28 mouse cellular contexts compared by ENCODE assay signal in genomic region chr7:142909622-142910021, GRCm38 (mm10). TPM values are rescaled to one million over a fixed set of nuclear protein-coding genes. Genes with fewer than 3 reads are reported as not detected.
DNase-seq lines count a peak whose midpoint lies in the region; ATAC-seq and TF ChIP-seq lines count a peak whose summit lies in the region.
"Had no signal": no experiment of that assay in that cellular context is flagged by ENCODE, and none has a peak within 500 bp of the region (broad histone marks: within the 10 kb centered on the region; RNA-seq: fewer than 3 reads in every experiment).

No protein-coding gene starts in this region.

- ATAC-seq in midbrain, postnatal 0 days (ENCODE audit: low FRiP score) = no peak
- ATAC-seq in midbrain, embryonic 11.5 days (ENCODE audit: low FRiP score) = no peak
- ATAC-seq in stomach, postnatal 0 days (ENCODE audit: low FRiP score, low TSS enrichment) = no peak
- ATAC-seq: forebrain, postnatal 0 days; midbrain, embryonic 13.5 days had no signal

- H3K9ac ChIP-seq in midbrain, postnatal 0 days (replicated peaks; ENCODE audit: low read length, poor library complexity, severe bottlenecking) = no peak overlapping the region
- no peak overlapping the region for H3K9ac ChIP-seq in midbrain, embryonic 11.5 days (ENCODE audit: low read length)
- no peak overlapping the region for H3K9ac ChIP-seq in MEL (ENCODE audit: control insufficient read depth, low read depth, low read length, poor library complexity, severe bottlenecking)
- no peak overlapping the region for H3K9ac ChIP-seq in stomach, postnatal 0 days (ENCODE audit: low read length)
- H3K9ac ChIP-seq: embryonic facial prominence, embryonic 15.5 days; forebrain, embryonic 12.5 days; forebrain, postnatal 0 days; hindbrain, embryonic 12.5 days; limb, embryonic 12.5 days; liver, embryonic 15.5 days; midbrain, embryonic 13.5 days had no signal

- no peaks in the 10 kb centered on the region for H3K9me3 ChIP-seq in midbrain, postnatal 0 days (ENCODE audit: low read length)
- H3K9me3 ChIP-seq in midbrain, embryonic 11.5 days (ENCODE audit: control insufficient read depth, low read length) = no peaks in the 10 kb centered on the region
- no peaks in the 10 kb centered on the region for H3K9me3 ChIP-seq in MEL (replicated peaks; ENCODE audit: insufficient read depth, low read length)
- no peaks in the 10 kb centered on the region for H3K9me3 ChIP-seq in stomach, postnatal 0 days (ENCODE audit: control insufficient read depth, low read length)
- H3K9me3 ChIP-seq: embryonic facial prominence, embryonic 10.5 days; embryonic facial prominence, embryonic 15.5 days; forebrain, embryonic 12.5 days; hindbrain, embryonic 12.5 days; limb, embryonic 12.5 days; liver, embryonic 15.5 days; megakaryocyte, embryonic 14.5 days; midbrain, embryonic 13.5 days had no signal

- peak; percentile 69 for TF ChIP-seq RAD21 in MEL (IDR thresholded peaks at IDR 0.05; ENCODE audit: low read depth, low read length)

- no peak overlapping the region for H3K4me2 ChIP-seq in midbrain, postnatal 0 days (ENCODE audit: low read depth, low read length, poor library complexity, severe bottlenecking)
- no peak overlapping the region for H3K4me2 ChIP-seq in midbrain, embryonic 11.5 days
- no peak overlapping the region for H3K4me2 ChIP-seq in stomach, postnatal 0 days (replicated peaks; ENCODE audit: low read depth)
- H3K4me2 ChIP-seq: embryonic facial prominence, embryonic 15.5 days; forebrain, embryonic 12.5 days; hindbrain, embryonic 12.5 days; limb, embryonic 12.5 days; liver, embryonic 15.5 days; midbrain, embryonic 13.5 days had no signal

- WGBS in midbrain, postnatal 0 days = 34% methylated on average over 2 of the region's 2 CpGs
- 26% methylated on average over 2 of the region's 2 CpGs for WGBS in midbrain, embryonic 11.5 days
- 39% methylated on average over 2 of the region's 2 CpGs for WGBS in stomach, postnatal 0 days

- H3K27me3 ChIP-seq in midbrain, postnatal 0 days (ENCODE audit: insufficient read depth, low read length) = no peaks in the 10 kb centered on the region
- H3K27me3 ChIP-seq in midbrain, embryonic 11.5 days (ENCODE audit: control insufficient read depth, insufficient read depth, low read length) = no peaks in the 10 kb centered on the region
- H3K27me3 ChIP-seq in MEL (ENCODE audit: control insufficient read depth in 1 of 2, insufficient read depth in 2 of 2, low read length in 2 of 2) = peaks cover 3 to 5% of the 10 kb centered on the region in 2 experiments; a peak in 3 of 4 replicates
- H3K27me3 ChIP-seq in stomach, postnatal 0 days (ENCODE audit: control insufficient read depth, insufficient read depth, low read length) = no peaks in the 10 kb centered on the region
- H3K27me3 ChIP-seq: embryonic facial prominence, embryonic 15.5 days; hindbrain, embryonic 12.5 days; limb, embryonic 12.5 days; liver, embryonic 15.5 days; midbrain, embryonic 13.5 days had no signal

- TF ChIP-seq CTCF in layer of hippocampus, adult 2 months (conservative IDR thresholded peaks at IDR 0.05) = peak; percentile 16
- TF ChIP-seq CTCF in midbrain, postnatal 0 days (IDR thresholded peaks at IDR 0.05) = peak; percentile 29; the same call in 1 of the 2 replicates
- TF ChIP-seq CTCF in MEL (IDR thresholded peaks at IDR 0.05 in 2 of 3, conservative IDR thresholded peaks at IDR 0.05 in 1 of 3; ENCODE audit: control insufficient read depth in 1 of 3, insufficient read depth in 1 of 3, low read depth in 2 of 3, low read length in 3 of 3, poor library complexity in 1 of 3, severe bottlenecking in 1 of 3) = peak; percentile 59 to 74 (median 72)
- TF ChIP-seq CTCF in stomach, postnatal 0 days (IDR thresholded peaks at IDR 0.05; ENCODE audit: low read depth) = peak; percentile 32; the same call in 1 of the 2 replicates

- no peaks in the 10 kb centered on the region for H3K79me2 ChIP-seq in MEL (ENCODE audit: control insufficient read depth, insufficient read depth, low read length, poor library complexity)

- H3K36me3 ChIP-seq in midbrain, postnatal 0 days (ENCODE audit: insufficient read depth, low read length) = no peaks in the 10 kb centered on the region
- no peaks in the 10 kb centered on the region for H3K36me3 ChIP-seq in midbrain, embryonic 11.5 days (ENCODE audit: control insufficient read depth, insufficient read depth, low read length)
- peaks cover 0 to 3% of the 10 kb centered on the region in 2 experiments; a peak in 2 of 4 replicates for H3K36me3 ChIP-seq in MEL (ENCODE audit: control insufficient read depth in 1 of 2, insufficient read depth in 2 of 2, low read length in 2 of 2)
- H3K36me3 ChIP-seq in stomach, postnatal 0 days (ENCODE audit: control insufficient read depth, insufficient read depth, low read length) = no peaks in the 10 kb centered on the region
- H3K36me3 ChIP-seq: embryonic facial prominence, embryonic 10.5 days; embryonic facial prominence, embryonic 15.5 days; forebrain, embryonic 12.5 days; hindbrain, embryonic 12.5 days; limb, embryonic 12.5 days; liver, embryonic 15.5 days; midbrain, embryonic 13.5 days had no signal

- no peak for TF ChIP-seq POLR2A in MEL (IDR thresholded peaks at IDR 0.05; ENCODE audit: control insufficient read depth in 1 of 2, insufficient read depth in 1 of 2, low read depth in 1 of 2, low read length in 2 of 2, poor library complexity in 1 of 2)

- H3K4me1 ChIP-seq in midbrain, postnatal 0 days (ENCODE audit: insufficient read depth, low read length) = no peaks in the 10 kb centered on the region; the same call in 1 of the 2 replicates
- no peaks in the 10 kb centered on the region for H3K4me1 ChIP-seq in midbrain, embryonic 11.5 days (ENCODE audit: control insufficient read depth, insufficient read depth, low read length)
- 0 out of 4 replicates have a peak, but pooled peaks cover 0 to 4% of the 10 kb centered on the region in 2 experiments for H3K4me1 ChIP-seq in MEL (ENCODE audit: control insufficient read depth in 1 of 2, insufficient read depth in 2 of 2, low read length in 2 of 2)
- no peaks in the 10 kb centered on the region for H3K4me1 ChIP-seq in stomach, postnatal 0 days (replicated peaks; ENCODE audit: control insufficient read depth, insufficient read depth)
- H3K4me1 ChIP-seq: embryonic facial prominence, embryonic 15.5 days; limb, embryonic 12.5 days; liver, embryonic 15.5 days; megakaryocyte, embryonic 14.5 days had no signal

- no peak for DNase-seq in layer of hippocampus, adult 2 months (ENCODE audit: low spot score in 2 of 2)
- no peak for DNase-seq in layer of hippocampus, adult 11-12 months (ENCODE audit: low spot score)
- no peak for DNase-seq in midbrain, postnatal 0 days (ENCODE audit: low spot score)
- no peak for DNase-seq in midbrain, embryonic 11.5 days (ENCODE audit: low spot score, missing footprints)
- DNase-seq in MEL (ENCODE audit: low read depth, low spot score) = peak; percentile 21
- DNase-seq in stomach, postnatal 0 days (ENCODE audit: low spot score) = no peak
- DNase-seq in adrenal gland, postnatal 14 days = no peak
- no peak for DNase-seq in kidney, postnatal 36 days
- DNase-seq: adrenal gland, postnatal 10 days; B cell, adult 2 months; cerebellum, adult 11-12 months; cerebellum, postnatal 25 days; forebrain, postnatal 0 days; gastrocnemius, postnatal 10 days; kidney, adult 11 months; thymus, postnatal 14 days had no signal

- H3K27ac ChIP-seq in layer of hippocampus, adult 2 months = no peak overlapping the region
- H3K27ac ChIP-seq in midbrain, postnatal 0 days (ENCODE audit: low read depth, low read length) = no peak overlapping the region
- no peak overlapping the region for H3K27ac ChIP-seq in midbrain, embryonic 11.5 days (ENCODE audit: low read depth, low read length)
- no peak overlapping the region for H3K27ac ChIP-seq in MEL (ENCODE audit: control insufficient read depth, low read depth, low read length)
- H3K27ac ChIP-seq in stomach, postnatal 0 days (replicated peaks) = no peak overlapping the region
- H3K27ac ChIP-seq: embryonic facial prominence, embryonic 10.5 days; embryonic facial prominence, embryonic 15.5 days; forebrain, embryonic 12.5 days; hindbrain, embryonic 12.5 days; limb, embryonic 12.5 days; liver, embryonic 15.5 days; midbrain, embryonic 13.5 days had no signal

- H3K4me3 ChIP-seq in layer of hippocampus, adult 2 months = no peak overlapping the region
- no peak overlapping the region for H3K4me3 ChIP-seq in midbrain, postnatal 0 days (ENCODE audit: low read depth, low read length)
- no peak overlapping the region for H3K4me3 ChIP-seq in midbrain, embryonic 11.5 days (ENCODE audit: low read depth, low read length)
- no peak overlapping the region for H3K4me3 ChIP-seq in MEL (ENCODE audit: control insufficient read depth in 1 of 2, insufficient read depth in 1 of 2, low read depth in 2 of 2, low read length in 2 of 2)
- H3K4me3 ChIP-seq in stomach, postnatal 0 days (ENCODE audit: low read depth, low read length) = no peak overlapping the region
- H3K4me3 ChIP-seq: embryonic facial prominence, embryonic 10.5 days; embryonic facial prominence, embryonic 15.5 days; forebrain, embryonic 12.5 days; hindbrain, embryonic 12.5 days; limb, embryonic 12.5 days; liver, embryonic 15.5 days; megakaryocyte, embryonic 14.5 days; midbrain, embryonic 13.5 days had no signal

- TF ChIP-seq EP300 in MEL (IDR thresholded peaks at IDR 0.05; ENCODE audit: low read depth in 1 of 2, low read length in 2 of 2) = no peak
- TF ChIP-seq EP300 in stomach, postnatal 0 days (optimal IDR thresholded peaks at IDR 0.05) = no peak

TF ChIP-seq in MEL, 35 proteins besides CTCF, POLR2A, EP300 and RAD21 (continues in another document):
- TF ChIP-seq SMC3 (IDR thresholded peaks at IDR 0.05; ENCODE audit: low read depth, low read length) = peak; percentile 65

RNA-seq across cellular contexts. Expression of gene Th, which starts 21.3 kb away (rescaled TPM):
- under 1 TPM; 0.36 to 0.93 TPM for total RNA-seq in layer of hippocampus, adult 2 months (2021)
- total RNA-seq in midbrain, postnatal 0 days (2014; rRNA removed) = 23.8 and 27.1 TPM in 2 replicates
- polyA plus RNA-seq in midbrain, postnatal 0 days (2015; fragmentation: Nextera tagmentation; extraction: Ambion mirVana) = 26.2 and 35.0 TPM in 2 replicates
- 11.7 TPM in 2 replicates for polyA plus RNA-seq in midbrain, embryonic 11.5 days (2014; fragmentation: Nextera tagmentation; extraction: Ambion mirVana)
- total RNA-seq in MEL (2012; rRNA removed) = not detected in 2 replicates
- polyA plus RNA-seq in MEL (2012; ENCODE audit: insufficient read depth in 1 of 2, insufficient read length in 2 of 2, low read depth in 1 of 2, low replicate concordance in 2 of 2, missing spikeins in 1 of 2) = not detected
- 0.76 and 1.2 TPM in 2 replicates for polyA plus RNA-seq in stomach, postnatal 0 days (2015; fragmentation: Nextera tagmentation; extraction: Ambion mirVana)
- total RNA-seq in adrenal gland, postnatal 14 days (2021) = 485 and 500 TPM in 2 replicates
- total RNA-seq: heart, postnatal 25 days; monocyte, adult 5-6 weeks had no signal

RNA-seq across cellular contexts. Expression of gene Ascl2, which starts 59.4 kb away (rescaled TPM):
- total RNA-seq in layer of hippocampus, adult 2 months (2021) = under 1 TPM; 0.28 to 0.37 TPM
- 1.1 TPM in 1 of 2 replicates, not detected in the other for total RNA-seq in midbrain, postnatal 0 days (2014; rRNA removed)
- polyA plus RNA-seq in midbrain, postnatal 0 days (2015; fragmentation: Nextera tagmentation; extraction: Ambion mirVana) = 0.43 and 0.50 TPM in 2 replicates
- 0.38 and 0.65 TPM in 2 replicates for polyA plus RNA-seq in midbrain, embryonic 11.5 days (2014; fragmentation: Nextera tagmentation; extraction: Ambion mirVana)
- not detected in 2 replicates for total RNA-seq in MEL (2012; rRNA removed)
- polyA plus RNA-seq in MEL (2012; ENCODE audit: insufficient read depth in 1 of 2, insufficient read length in 2 of 2, low read depth in 1 of 2, low replicate concordance in 2 of 2, missing spikeins in 1 of 2) = not detected
- 4.3 and 4.5 TPM in 2 replicates for polyA plus RNA-seq in stomach, postnatal 0 days (2015; fragmentation: Nextera tagmentation; extraction: Ambion mirVana)
- 0.45 TPM in 1 of 2 replicates, not detected in the other for total RNA-seq in adrenal gland, postnatal 14 days (2021)
- total RNA-seq: forebrain, postnatal 0 days; gastrocnemius, postnatal 10 days; heart, postnatal 25 days; left cerebral cortex, adult 18-20 months; left cerebral cortex, postnatal 25 days; monocyte, adult 5-6 weeks had no signal

Comparison
In these comparisons a context has a peak if more than half of its experiments do, and no peak if none do; other contexts are left out.
1. CTCF ChIP-seq: peak in every context shown above with its lines; median percentile 72 in MEL; 32 in stomach, postnatal 0 days; 29 in midbrain, postnatal 0 days; 16 in layer of hippocampus, adult 2 months.
2. RNA of gene Th, which starts 21.3 kb away (total RNA-seq): 485 to 500 TPM in adrenal gland, postnatal 14 days; 23.8 to 27.1 TPM in midbrain, postnatal 0 days, 0.36 to 0.93 TPM in layer of hippocampus, adult 2 months and not detected in MEL; every median in the first group is over 10 times any median in the second.